Mouse (Mus musculus) kidney, adult 2 months (tissue): ENCODE data around the gene Ckap4.

Source experiments
- CTCF ChIP-seq: fragments of 200-500 bp; conservative IDR thresholded peaks from 2 replicates; pipeline ENCODE4 v1.5.1; 2011; ENCODE audit warnings: low read depth, mild to moderate bottlenecking, control low read depth, low read length, moderate library complexity, mixed read lengths; ENCODE audit not compliant: insufficient read depth, insufficient read length
- POLR2A ChIP-seq: fragments of 200-500 bp; IDR thresholded peaks from one replicate; pipeline ENCODE4 v1.6.1; 2011; ENCODE audit warnings: low read depth, low read length, control low read depth

DNA sequence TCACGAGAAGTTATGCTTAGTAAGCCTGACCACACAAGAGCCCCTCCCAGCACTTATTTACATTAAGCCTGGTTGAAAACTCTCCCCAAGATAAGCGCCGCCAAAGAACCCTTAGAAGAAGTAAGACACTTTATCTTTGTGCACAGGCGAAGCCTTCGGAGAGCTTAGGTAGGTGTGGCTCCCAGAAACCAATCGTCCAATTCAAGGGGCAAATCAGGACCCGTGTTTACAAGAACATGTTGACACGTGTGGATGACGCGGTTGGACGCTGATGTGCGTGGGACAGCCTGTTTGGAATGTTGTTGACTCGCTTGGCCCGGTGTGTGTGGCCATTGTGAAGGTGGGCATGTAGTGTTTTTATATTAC lies 42.1 kb upstream of the Ckap4 start:
- TF ChIP-seq CTCF (no peak), POLR2A (no peak)
